Mouse (Mus musculus) lung, embryonic 14.5 days (tissue): ENCODE measurements around the gene Plagl2. TPM values are rescaled to one million over a fixed set of nuclear protein-coding genes. Genes with fewer than 3 reads are reported as not detected.
"Not testable (repeated sequence)": the region's sequence is repeated elsewhere in the genome, so short reads cannot be mapped to it uniquely, and the experiment has no call there.

Source experiments
- ATAC-seq: fragments of 200-750 bp; cut with Nextera tagmentation; 2 replicates; pipeline ENCODE4 v1.8.0; 2017; ENCODE audit warnings: mild to moderate bottlenecking, moderate TSS enrichment, moderate library complexity; ENCODE audit not compliant: insufficient read depth
- DNase-seq: peaks from one replicate; pipeline ENCODE4 v3.0.0-alpha.2; 2015
- H3K27ac ChIP-seq: fragments of 300-500 bp; sonication (generic); 2 replicates; pipeline ENCODE4 v1.5.1; 2014; ENCODE audit warnings: low read depth, mild to moderate bottlenecking, moderate library complexity
- H3K27me3 ChIP-seq: fragments of 300-500 bp; sonication (generic); 2 replicates; pipeline ENCODE4 v1.6.1; 2014; ENCODE audit warnings: low read length, control low read depth; ENCODE audit not compliant: insufficient read depth
- H3K36me3 ChIP-seq: fragments of 300-500 bp; sonication (generic); 2 replicates; pipeline ENCODE4 v1.6.1; 2014; ENCODE audit warnings: control low read depth; ENCODE audit not compliant: insufficient read depth
- H3K4me1 ChIP-seq: fragments of 300-500 bp; sonication (generic); 2 replicates; pipeline ENCODE4 v1.6.1; 2014; ENCODE audit warnings: antibody characterized with exemption, control low read depth; ENCODE audit not compliant: insufficient read depth
- H3K4me2 ChIP-seq: fragments of 300-500 bp; sonication (generic); 2 replicates; pipeline ENCODE4 v1.6.1; 2014; ENCODE audit warnings: mild to moderate bottlenecking
- H3K4me3 ChIP-seq: fragments of 300-500 bp; sonication (generic); 2 replicates; pipeline ENCODE4 v1.5.1; 2014; ENCODE audit warnings: low read depth, low read length
- H3K9ac ChIP-seq: fragments of 300-500 bp; sonication (generic); 2 replicates; pipeline ENCODE4 v1.6.1; 2014
- H3K9me3 ChIP-seq: fragments of 300-500 bp; sonication (generic); 2 replicates; pipeline ENCODE4 v1.6.1; 2016; ENCODE audit warnings: low read depth, low read length, control low read depth
- CTCF ChIP-seq: IDR thresholded peaks from 2 replicates; pipeline ENCODE4 v1.5.1; 2016; ENCODE audit warnings: antibody characterized with exemption, low read depth
- WGBS: fragments of 180-500 bp; shearing (Covaris S2); extraction: QIAGEN DNeasy Blood & Tissue Kit; methylation state at CpG from one replicate; pipeline ENCODE4 v1.1.7; 2014; 5-methylcytosine and 5-hydroxymethylcytosine counted together
- polyA plus RNA-seq: library from polyadenylated mRNA; unstranded; fragments of >200 nt; fragmentation: Nextera tagmentation; extraction: Ambion mirVana; gene quantifications from 2 replicates; pipeline ENCODE4 v1.2.1, GENCODE M21; 2014

Gene Plagl2
- polyA plus RNA-seq, result 23.3 TPM in 2 replicates

GRCm38 (mm10) chr2:153241250-153242014 is at the start of gene Plagl2, which contains the start of gene Pofut1:
Plagl2 (minus strand) TSS chr2:153241426.
Pofut1 (plus strand) TSS chr2:153241533.
- Histone ChIP-seq H3K27ac (peak within 1 kb of the TSS; percentile 96), H3K4me1 (peaks cover 10% of the 10 kb centered on the region; the same call in 1 of the 2 replicates), H3K9ac (peak within 1 kb of the TSS; percentile 99), H3K4me3 (peak within 1 kb of the TSS; percentile 99), H3K36me3 (peaks cover 24% of the 10 kb centered on the region), H3K27me3 (no peaks in the 10 kb centered on the region), H3K9me3 (no peaks in the 10 kb centered on the region), H3K4me2 (peak within 1 kb of the TSS; percentile 92)
- ATAC-seq (peak; percentile 97), DNase-seq (peak; percentile 96)
- WGBS, result under 1% methylated on average over 59 of the region's 72 CpGs
- peak; percentile 30 for TF ChIP-seq CTCF

DNA sequence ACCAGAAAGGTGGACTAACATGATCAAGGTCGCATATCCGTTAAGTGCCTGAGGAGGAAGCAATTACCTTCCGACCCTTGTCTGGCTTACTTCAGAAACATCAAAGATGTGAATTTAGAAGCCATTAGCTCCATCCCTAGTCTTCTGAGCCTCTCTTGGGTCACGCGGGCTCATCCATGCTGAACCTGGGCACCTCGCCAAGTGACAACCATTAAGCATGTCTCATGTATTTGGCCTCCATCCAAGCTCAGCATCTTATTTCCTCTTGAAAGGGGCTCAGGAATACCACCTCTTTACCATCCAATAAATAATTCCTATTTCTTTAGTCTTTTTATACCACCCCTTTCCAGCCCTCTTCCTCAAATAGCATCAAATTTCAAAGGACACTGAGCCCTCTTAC is 46.6 kb upstream of the Plagl2 start:
- Histone ChIP-seq H3K4me2 (no peak overlapping the region), H3K27me3 (no peaks in the 10 kb centered on the region), H3K9ac (no peak overlapping the region), H3K27ac (no peak overlapping the region), H3K4me3 (no peak overlapping the region), H3K36me3 (no peaks in the 10 kb centered on the region), H3K9me3 (no peaks in the 10 kb centered on the region), H3K4me1 (peaks cover 6% of the 10 kb centered on the region)
- ATAC-seq (peak; percentile 11; the same call in 1 of the 2 replicates), DNase-seq (peak; percentile 91)
- no peak for TF ChIP-seq CTCF
- WGBS, result 26% methylated on average over 6 of the region's 6 CpGs

DNA sequence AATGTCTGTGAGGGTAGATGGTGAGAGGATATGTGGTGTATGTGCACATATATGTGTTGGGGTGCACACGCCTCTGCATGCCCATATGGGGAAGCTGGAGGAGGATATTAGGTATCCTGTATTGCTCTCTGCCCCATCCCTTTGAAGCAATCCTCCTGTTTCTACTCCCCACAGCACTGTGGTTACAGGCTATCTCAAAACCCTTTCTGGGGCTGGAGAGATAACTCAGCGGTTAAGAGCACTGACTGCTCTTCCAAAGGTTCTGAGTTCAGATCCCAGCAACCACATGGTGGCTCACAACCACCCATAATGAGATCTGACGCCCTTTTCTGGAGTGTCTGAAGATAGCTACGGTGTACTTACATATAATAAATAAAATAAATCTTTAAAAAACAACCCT is 45.3 kb upstream of the Plagl2 start:
- Histone ChIP-seq H3K9me3 (no peaks in the 10 kb centered on the region), H3K4me3 (no peak overlapping the region), H3K4me1 (no peaks in the 10 kb centered on the region), H3K4me2 (no peak overlapping the region), H3K9ac (no peak overlapping the region), H3K27me3 (no peaks in the 10 kb centered on the region), H3K27ac (no peak overlapping the region), H3K36me3 (no peaks in the 10 kb centered on the region)
- DNase-seq (no peak), ATAC-seq (no peak)
- no peak for TF ChIP-seq CTCF
- WGBS, result 82% methylated on average over 4 of the region's 4 CpGs

- no peak for TF ChIP-seq CTCF
- no peaks in the 10 kb centered on the region for H3K9me3 ChIP-seq
- ATAC-seq (no peak), DNase-seq (no peak)
- H3K27ac ChIP-seq, result no peak overlapping the region
- no peak overlapping the region for H3K4me2 ChIP-seq
- WGBS, result 85% methylated on average over 6 of the region's 6 CpGs
- H3K27me3 ChIP-seq, result no peaks in the 10 kb centered on the region
- H3K36me3 ChIP-seq, result no peaks in the 10 kb centered on the region
- H3K4me3 ChIP-seq, result no peak overlapping the region
- no peaks in the 10 kb centered on the region for H3K4me1 ChIP-seq
- no peak overlapping the region for H3K9ac ChIP-seq
These were observed 42.7 kb upstream of the Plagl2 start for GRCm38 (mm10) chr2:153283919-153284318.

GRCm38 (mm10) chr2:153278357-153278756 is 37.1 kb upstream of the Plagl2 start:
- no peaks in the 10 kb centered on the region for H3K27me3 ChIP-seq
- no peaks in the 10 kb centered on the region for H3K4me1 ChIP-seq
- no peak overlapping the region for H3K9ac ChIP-seq
- H3K36me3 ChIP-seq, result no peaks in the 10 kb centered on the region
- no peaks in the 10 kb centered on the region for H3K9me3 ChIP-seq
- no peak overlapping the region for H3K4me2 ChIP-seq
- H3K4me3 ChIP-seq, result no peak overlapping the region
- WGBS, result 75% methylated on average over 5 of the region's 5 CpGs
- ATAC-seq (no peak), DNase-seq (no peak)
- H3K27ac ChIP-seq, result no peak overlapping the region
- no peak for TF ChIP-seq CTCF

DNA sequence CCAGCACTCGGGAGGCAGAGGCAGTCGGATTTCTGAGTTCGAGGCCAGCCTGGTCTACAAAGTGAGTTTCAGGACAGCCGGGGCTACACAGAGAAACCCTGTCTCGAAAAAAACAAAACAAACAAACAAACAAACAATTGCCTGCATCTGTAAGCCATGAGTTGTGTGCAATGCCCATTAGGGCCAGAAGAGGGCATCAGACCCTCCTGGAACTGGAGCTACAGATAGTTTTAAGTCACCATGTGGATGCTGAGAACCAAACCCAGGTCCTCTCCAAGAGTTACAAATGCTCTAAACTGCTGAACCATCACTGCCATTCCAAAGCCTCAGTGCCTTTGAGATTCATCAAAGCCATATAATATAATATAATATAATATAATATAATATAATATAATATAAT is 35.6 kb upstream of the Plagl2 start:
- not testable (repeated sequence) for H3K4me1 ChIP-seq, ATAC-seq, H3K9me3 ChIP-seq, H3K27ac ChIP-seq, H3K27me3 ChIP-seq, H3K36me3 ChIP-seq, DNase-seq, H3K4me2 ChIP-seq, H3K4me3 ChIP-seq, H3K9ac ChIP-seq
- TF ChIP-seq CTCF, result 0 out of 2 replicates have a peak, but pooled peaks have one; percentile 8
- 90% methylated on average over 5 of the region's 5 CpGs for WGBS

DNA sequence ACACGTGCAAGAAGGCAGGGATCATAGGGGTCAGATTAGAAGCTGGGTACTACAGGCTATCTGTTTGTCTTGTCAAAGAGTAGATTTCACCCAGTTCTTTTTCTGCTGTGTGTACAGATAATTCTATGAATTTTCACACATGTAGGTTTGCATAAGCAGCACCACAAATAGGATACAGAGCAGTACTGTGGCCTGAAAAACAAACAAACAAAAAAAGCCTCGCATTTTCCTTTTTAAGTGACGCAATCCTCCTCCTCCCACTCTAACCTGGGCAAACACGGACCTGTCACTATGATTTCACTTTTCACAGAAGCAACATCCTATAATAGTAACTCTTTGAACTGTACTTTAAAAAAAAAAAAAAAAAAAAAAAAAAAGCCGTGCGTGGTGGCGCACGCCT is 35.2 kb upstream of the Plagl2 start:
- Histone ChIP-seq H3K9ac (no peak overlapping the region), H3K4me1 (no peaks in the 10 kb centered on the region), H3K4me3 (no peak overlapping the region), H3K27me3 (no peaks in the 10 kb centered on the region), H3K9me3 (no peaks in the 10 kb centered on the region), H3K36me3 (no peaks in the 10 kb centered on the region), H3K27ac (no peak overlapping the region), H3K4me2 (no peak overlapping the region)
- no peak for DNase-seq
- 84% methylated on average over 8 of the region's 8 CpGs for WGBS
- no peak for ATAC-seq
- no peak for TF ChIP-seq CTCF

- H3K27me3 ChIP-seq, DNase-seq, H3K9ac ChIP-seq, H3K36me3 ChIP-seq, H3K27ac ChIP-seq, H3K9me3 ChIP-seq, ATAC-seq, H3K4me3 ChIP-seq, H3K4me2 ChIP-seq, H3K4me1 ChIP-seq: not testable (repeated sequence)
- 75% methylated on average over 3 of the region's 3 CpGs for WGBS
These were observed 34.4 kb upstream of the Plagl2 start for GRCm38 (mm10) chr2:153275577-153275976.
